ENCODE assay signal across 10 mouse cellular contexts in the genomic region with DNA sequence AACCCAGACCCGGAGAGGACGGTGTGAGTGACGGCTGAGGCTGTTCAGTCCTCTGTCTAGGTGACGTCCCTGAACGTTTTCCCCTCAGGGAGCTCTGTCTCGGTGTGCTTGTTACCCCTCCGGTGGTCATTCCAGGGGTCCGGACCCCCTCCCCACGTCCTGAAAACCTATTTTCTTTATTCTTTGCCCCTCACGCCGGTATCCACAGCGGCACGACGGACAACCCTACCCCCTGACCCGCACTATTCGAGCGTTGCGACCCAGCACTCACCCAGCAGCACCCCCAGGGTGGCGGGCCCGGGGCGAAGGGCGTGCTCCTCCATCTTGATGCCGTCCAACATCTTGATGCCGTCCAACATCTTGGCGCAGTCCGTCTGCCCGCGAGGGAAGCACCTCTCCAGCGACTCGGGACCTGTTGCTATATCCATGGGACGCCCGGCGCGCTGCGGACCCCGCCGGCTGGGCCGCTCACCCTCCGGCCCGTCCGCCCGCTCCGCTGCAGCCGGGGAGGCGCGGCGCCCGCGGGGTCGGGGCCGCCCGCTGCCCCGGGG. TPM values are rescaled to one million over a fixed set of nuclear protein-coding genes. Genes with fewer than 3 reads are reported as not detected.
DNase-seq lines count a peak whose midpoint lies in the region; ATAC-seq lines count a peak whose summit lies in the region.
"Had no signal": no experiment of that assay in that cellular context is flagged by ENCODE, and none has a peak within 500 bp of the region (broad histone marks: within the 10 kb centered on the region; RNA-seq: fewer than 3 reads in every experiment).

Lmx1b (minus strand) TSS at position 341 of the 551 bp plus-strand sequence.

- peaks cover 90% of the 10 kb centered on the region for H3K27me3 ChIP-seq in kidney, embryonic 14.5 days (ENCODE audit: control insufficient read depth, insufficient read depth, low read length)
- H3K27me3 ChIP-seq in hindbrain, embryonic 11.5 days (ENCODE audit: control insufficient read depth, insufficient read depth, low read length) = peaks cover 93% of the 10 kb centered on the region
- H3K27me3 ChIP-seq in midbrain, embryonic 10.5 days (ENCODE audit: low read depth, poor library complexity, severe bottlenecking) = peaks cover 100% of the 10 kb centered on the region

- peaks cover 14% of the 10 kb centered on the region; the same call in 1 of the 2 replicates for H3K4me1 ChIP-seq in kidney, embryonic 14.5 days (ENCODE audit: control insufficient read depth, insufficient read depth, low read length)
- no peaks in the 10 kb centered on the region for H3K4me1 ChIP-seq in brown adipose tissue, adult 24 weeks (ENCODE audit: control insufficient read depth, insufficient read depth, insufficient read length, low read length)
- peaks cover 12% of the 10 kb centered on the region for H3K4me1 ChIP-seq in hindbrain, embryonic 11.5 days (replicated peaks; ENCODE audit: control insufficient read depth, insufficient read depth, low read length)
- H3K4me1 ChIP-seq in midbrain, embryonic 10.5 days = peaks cover 90% of the 10 kb centered on the region

- peak within 1 kb of the TSS; percentile 69 for H3K4me2 ChIP-seq in kidney, embryonic 14.5 days (replicated peaks; ENCODE audit: low read depth, low read length)
- peak within 1 kb of the TSS; percentile 71 for H3K4me2 ChIP-seq in hindbrain, embryonic 11.5 days (replicated peaks; ENCODE audit: low read depth, low read length)

- 1% methylated on average over 45 of the region's 53 CpGs for WGBS in kidney, embryonic 14.5 days
- WGBS in hindbrain, embryonic 11.5 days = under 1% methylated on average over 37 of the region's 53 CpGs
- 1% methylated on average over 53 of the region's 53 CpGs for whole genome bisulfite sequencing in midbrain, embryonic 10.5 days

- H3K27ac ChIP-seq in kidney, embryonic 14.5 days (ENCODE audit: low read depth, low read length) = no peak within 1 kb of the TSS
- no peak within 1 kb of the TSS for H3K27ac ChIP-seq in brown adipose tissue, adult 24 weeks (replicated peaks; ENCODE audit: low read depth, low read length)
- H3K27ac ChIP-seq in hindbrain, embryonic 11.5 days (ENCODE audit: low read depth, low read length) = peak within 1 kb of the TSS; percentile 62
- peak within 1 kb of the TSS; percentile 82 for H3K27ac ChIP-seq in midbrain, embryonic 10.5 days (replicated peaks)

- peak within 1 kb of the TSS; percentile 57 for H3K9ac ChIP-seq in kidney, embryonic 14.5 days (ENCODE audit: low read depth, low read length)
- peak within 1 kb of the TSS; percentile 52 for H3K9ac ChIP-seq in hindbrain, embryonic 11.5 days (ENCODE audit: low read depth, low read length)

- no peaks in the 10 kb centered on the region for H3K36me3 ChIP-seq in kidney, embryonic 14.5 days (ENCODE audit: control insufficient read depth, insufficient read depth, low read length)
- no peaks in the 10 kb centered on the region for H3K36me3 ChIP-seq in hindbrain, embryonic 11.5 days (ENCODE audit: control insufficient read depth, insufficient read depth, low read length)
- H3K36me3 ChIP-seq in midbrain, embryonic 10.5 days = peaks cover 6% of the 10 kb centered on the region; the same call in 1 of the 2 replicates

- peak within 1 kb of the TSS; percentile 41 for H3K4me3 ChIP-seq in kidney, embryonic 14.5 days (ENCODE audit: low read length)
- H3K4me3 ChIP-seq in brown adipose tissue, adult 24 weeks (ENCODE audit: insufficient read depth, low read depth, low read length) = peak within 1 kb of the TSS; percentile 39
- H3K4me3 ChIP-seq in hindbrain, embryonic 11.5 days (ENCODE audit: low read depth, low read length) = peak within 1 kb of the TSS; percentile 37
- H3K4me3 ChIP-seq in midbrain, embryonic 10.5 days = peak within 1 kb of the TSS; percentile 55

- no peaks in the 10 kb centered on the region for H3K9me3 ChIP-seq in kidney, embryonic 14.5 days (ENCODE audit: control insufficient read depth, low read length)
- H3K9me3 ChIP-seq in hindbrain, embryonic 11.5 days (ENCODE audit: control insufficient read depth, low read length) = no peaks in the 10 kb centered on the region
- no peaks in the 10 kb centered on the region for H3K9me3 ChIP-seq in midbrain, embryonic 10.5 days (replicated peaks)

- DNase-seq in kidney, postnatal 25 days = no peak
- DNase-seq in hindbrain, embryonic 11.5 days (ENCODE audit: low spot score) = no peak
- DNase-seq in midbrain, embryonic 10.5 days (ENCODE audit: low spot score) = peak; percentile 52
- DNase-seq in urinary bladder, postnatal 36 days (ENCODE audit: low spot score in 2 of 2) = no peak
- no peak for DNase-seq in spleen, postnatal 10 days (ENCODE audit: low spot score in 2 of 2)
- no peak for DNase-seq in gastrocnemius, adult 8-10 months (ENCODE audit: low spot score in 2 of 2)
- DNase-seq: cerebellum, adult 11-12 months had no signal

- ATAC-seq in kidney, embryonic 14.5 days (ENCODE audit: low FRiP score, low TSS enrichment) = no peak
- ATAC-seq in hindbrain, embryonic 11.5 days (ENCODE audit: low FRiP score) = no peak

RNA-seq across cellular contexts. Expression of gene Lmx1b, which starts in this region (rescaled TPM):
- polyA plus RNA-seq in kidney, embryonic 14.5 days (2014; fragmentation: Nextera tagmentation; extraction: Ambion mirVana) = 1.9 and 2.2 TPM in 2 replicates
- polyA plus RNA-seq in brown adipose tissue, adult 24 weeks (2012; ENCODE audit: insufficient read depth, insufficient read length, missing spikeins) = not detected in 2 replicates
- 4.2 and 5.0 TPM in 2 replicates for polyA plus RNA-seq in hindbrain, embryonic 11.5 days (2014; fragmentation: Nextera tagmentation; extraction: Ambion mirVana)
- polyA plus RNA-seq in midbrain, embryonic 10.5 days (2016; fragmentation: Nextera tagmentation; extraction: Ambion mirVana) = 2.7 and 3.1 TPM in 2 replicates
- under 1 TPM in 3 of 4 experiments, not detected in 1; 0.07 to 0.24 (median 0.19) TPM for total RNA-seq in gastrocnemius, adult 8-10 months (2022)
- total RNA-seq: MEL had no signal

Comparison
In these comparisons a context has a peak if more than half of its experiments do, and no peak if none do; other contexts are left out.
1. H3K27ac ChIP-seq: peak in hindbrain, embryonic 11.5 days (single experiment) and midbrain, embryonic 10.5 days (single experiment); none in kidney, embryonic 14.5 days (single experiment) and brown adipose tissue, adult 24 weeks (single experiment).
2. Peak in every context shown above with its lines, with median percentiles within 50 percentile points of each other: H3K4me3 ChIP-seq.